Mouse (Mus musculus): Measurements from ENCODE around the gene Runx2. TPM values are rescaled to one million over a fixed set of nuclear protein-coding genes. Genes with fewer than 3 reads are reported as not detected.

Gene Runx2
- polyA plus RNA-seq, 1 experiment from 2014 or later: 1.4 TPM

DNA sequence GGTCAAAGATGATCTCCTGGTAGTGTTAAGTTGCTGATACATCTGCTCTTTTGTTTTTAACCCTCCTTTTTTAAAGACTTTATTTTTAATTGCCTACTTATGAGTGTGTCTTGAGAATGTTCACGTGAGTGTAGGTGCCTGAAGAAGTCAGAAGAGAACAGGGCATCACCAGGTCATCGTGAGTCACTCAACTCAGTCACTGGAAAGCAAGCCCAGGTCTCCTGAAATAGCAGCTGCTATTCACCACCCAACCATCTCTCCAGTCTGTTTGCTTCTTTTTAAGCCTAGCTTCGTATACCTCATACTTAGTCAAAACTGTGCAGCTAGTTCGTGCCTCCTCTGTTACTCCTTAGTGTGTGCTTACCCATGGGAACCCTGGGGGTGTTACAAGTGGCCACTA lies 259.7 kb downstream of the Runx2 start:
- Histone ChIP-seq H3K27me3 (ENCODE audit: control insufficient read depth, insufficient read depth, low read length) (no peaks in the 10 kb centered on the region), H3K9me3 (ENCODE audit: control insufficient read depth, low read length) (no peaks in the 10 kb centered on the region), H3K27ac (ENCODE audit: low read depth, low read length) (no peak overlapping the region), H3K4me1 (ENCODE audit: control insufficient read depth, insufficient read depth, low read length) (no peaks in the 10 kb centered on the region), H3K9ac (ENCODE audit: low read length) (no peak overlapping the region), H3K4me2 (ENCODE audit: low read depth) (no peak overlapping the region), H3K36me3 (ENCODE audit: control insufficient read depth, insufficient read depth, low read length) (no peaks in the 10 kb centered on the region), H3K4me3 (ENCODE audit: low read depth, low read length) (no peak overlapping the region)
- WGBS: 85% methylated on average over 4 of the region's 4 CpGs
- ATAC-seq (ENCODE audit: insufficient read depth, low FRiP score, low TSS enrichment) (no peak), DNase-seq (ENCODE audit: low spot score) (no peak)

- H3K27me3 ChIP-seq (ENCODE audit: control insufficient read depth, insufficient read depth, low read length): no peaks in the 10 kb centered on the region
- no peaks in the 10 kb centered on the region for H3K4me1 ChIP-seq (ENCODE audit: control insufficient read depth, insufficient read depth, low read length)
- WGBS: 95% methylated on average over 2 of the region's 2 CpGs
- no peak overlapping the region for H3K9ac ChIP-seq (ENCODE audit: low read length)
- no peak overlapping the region for H3K27ac ChIP-seq (ENCODE audit: low read depth, low read length)
- no peaks in the 10 kb centered on the region for H3K9me3 ChIP-seq (ENCODE audit: control insufficient read depth, low read length)
- DNase-seq (ENCODE audit: low spot score) (no peak), ATAC-seq (ENCODE audit: insufficient read depth, low FRiP score, low TSS enrichment) (no peak)
- no peak overlapping the region for H3K4me2 ChIP-seq (ENCODE audit: low read depth)
- H3K36me3 ChIP-seq (ENCODE audit: control insufficient read depth, insufficient read depth, low read length): no peaks in the 10 kb centered on the region
- no peak overlapping the region for H3K4me3 ChIP-seq (ENCODE audit: low read depth, low read length)
Measured at GRCm38 (mm10) chr17:44549551-44549950, 265.0 kb downstream of the Runx2 start.

GRCm38 (mm10) chr17:44547922-44548321 lies 266.7 kb downstream of the Runx2 start:
- Histone ChIP-seq H3K4me1 (ENCODE audit: control insufficient read depth, insufficient read depth, low read length) (no peaks in the 10 kb centered on the region), H3K27ac (ENCODE audit: low read depth, low read length) (no peak overlapping the region), H3K4me3 (ENCODE audit: low read depth, low read length) (no peak overlapping the region), H3K36me3 (ENCODE audit: control insufficient read depth, insufficient read depth, low read length) (no peaks in the 10 kb centered on the region), H3K27me3 (ENCODE audit: control insufficient read depth, insufficient read depth, low read length) (no peaks in the 10 kb centered on the region), H3K9me3 (ENCODE audit: control insufficient read depth, low read length) (no peaks in the 10 kb centered on the region), H3K9ac (ENCODE audit: low read length) (no peak overlapping the region), H3K4me2 (ENCODE audit: low read depth) (no peak overlapping the region)
- ATAC-seq (ENCODE audit: insufficient read depth, low FRiP score, low TSS enrichment): no peak
- DNase-seq (ENCODE audit: low spot score): no peak
- 71% methylated on average over 4 of the region's 4 CpGs for WGBS

GRCm38 (mm10) chr17:44546801-44547200 lies 267.8 kb downstream of the Runx2 start:
- no peak overlapping the region for H3K27ac ChIP-seq (ENCODE audit: low read depth, low read length)
- H3K4me2 ChIP-seq (ENCODE audit: low read depth): no peak overlapping the region
- ATAC-seq (ENCODE audit: insufficient read depth, low FRiP score, low TSS enrichment): no peak
- H3K4me1 ChIP-seq (ENCODE audit: control insufficient read depth, insufficient read depth, low read length): no peaks in the 10 kb centered on the region
- WGBS: 69% methylated on average over 8 of the region's 8 CpGs
- H3K4me3 ChIP-seq (ENCODE audit: low read depth, low read length): no peak overlapping the region
- no peak overlapping the region for H3K9ac ChIP-seq (ENCODE audit: low read length)
- no peaks in the 10 kb centered on the region for H3K36me3 ChIP-seq (ENCODE audit: control insufficient read depth, insufficient read depth, low read length)
- no peak for DNase-seq (ENCODE audit: low spot score)
- H3K27me3 ChIP-seq (ENCODE audit: control insufficient read depth, insufficient read depth, low read length): no peaks in the 10 kb centered on the region
- no peaks in the 10 kb centered on the region for H3K9me3 ChIP-seq (ENCODE audit: control insufficient read depth, low read length)

GRCm38 (mm10) chr17:44545141-44545813 lies 269.3 kb downstream of the Runx2 start:
- no peak overlapping the region for H3K27ac ChIP-seq (ENCODE audit: low read depth, low read length)
- no peak overlapping the region for H3K9ac ChIP-seq (ENCODE audit: low read length)
- no peaks in the 10 kb centered on the region for H3K4me1 ChIP-seq (ENCODE audit: control insufficient read depth, insufficient read depth, low read length)
- DNase-seq (ENCODE audit: low spot score) (no peak), ATAC-seq (ENCODE audit: insufficient read depth, low FRiP score, low TSS enrichment) (no peak)
- no peak overlapping the region for H3K4me3 ChIP-seq (ENCODE audit: low read depth, low read length)
- H3K27me3 ChIP-seq (ENCODE audit: control insufficient read depth, insufficient read depth, low read length): no peaks in the 10 kb centered on the region
- no peaks in the 10 kb centered on the region for H3K9me3 ChIP-seq (ENCODE audit: control insufficient read depth, low read length)
- H3K4me2 ChIP-seq (ENCODE audit: low read depth): no peak overlapping the region
- no peaks in the 10 kb centered on the region for H3K36me3 ChIP-seq (ENCODE audit: control insufficient read depth, insufficient read depth, low read length)
- WGBS: 55% methylated on average over 14 of the region's 14 CpGs

GRCm38 (mm10) chr17:44542706-44543105 lies 271.9 kb downstream of the Runx2 start:
- no peak overlapping the region for H3K27ac ChIP-seq (ENCODE audit: low read depth, low read length)
- no peaks in the 10 kb centered on the region for H3K27me3 ChIP-seq (ENCODE audit: control insufficient read depth, insufficient read depth, low read length)
- no peaks in the 10 kb centered on the region for H3K4me1 ChIP-seq (ENCODE audit: control insufficient read depth, insufficient read depth, low read length)
- 86% methylated on average over 3 of the region's 3 CpGs for WGBS
- H3K36me3 ChIP-seq (ENCODE audit: control insufficient read depth, insufficient read depth, low read length): no peaks in the 10 kb centered on the region
- H3K9ac ChIP-seq (ENCODE audit: low read length): no peak overlapping the region
- H3K9me3 ChIP-seq (ENCODE audit: control insufficient read depth, low read length): no peaks in the 10 kb centered on the region
- H3K4me2 ChIP-seq (ENCODE audit: low read depth): no peak overlapping the region
- DNase-seq (ENCODE audit: low spot score) (no peak), ATAC-seq (ENCODE audit: insufficient read depth, low FRiP score, low TSS enrichment) (no peak)
- no peak overlapping the region for H3K4me3 ChIP-seq (ENCODE audit: low read depth, low read length)

GRCm38 (mm10) chr17:44540699-44541098 lies 273.9 kb downstream of the Runx2 start:
- DNase-seq (ENCODE audit: low spot score) (no peak), ATAC-seq (ENCODE audit: insufficient read depth, low FRiP score, low TSS enrichment) (no peak)
- H3K36me3 ChIP-seq (ENCODE audit: control insufficient read depth, insufficient read depth, low read length): no peaks in the 10 kb centered on the region
- H3K9me3 ChIP-seq (ENCODE audit: control insufficient read depth, low read length): no peaks in the 10 kb centered on the region
- H3K4me2 ChIP-seq (ENCODE audit: low read depth): no peak overlapping the region
- WGBS: 68% methylated on average over 5 of the region's 5 CpGs
- no peak overlapping the region for H3K27ac ChIP-seq (ENCODE audit: low read depth, low read length)
- H3K27me3 ChIP-seq (ENCODE audit: control insufficient read depth, insufficient read depth, low read length): no peaks in the 10 kb centered on the region
- no peaks in the 10 kb centered on the region for H3K4me1 ChIP-seq (ENCODE audit: control insufficient read depth, insufficient read depth, low read length)
- H3K4me3 ChIP-seq (ENCODE audit: low read depth, low read length): no peak overlapping the region
- no peak overlapping the region for H3K9ac ChIP-seq (ENCODE audit: low read length)

GRCm38 (mm10) chr17:44538921-44539320 lies 275.7 kb downstream of the Runx2 start:
- WGBS: 70% methylated on average over 11 of the region's 11 CpGs
- DNase-seq (ENCODE audit: low spot score) (peak; percentile 29), ATAC-seq (ENCODE audit: insufficient read depth, low FRiP score, low TSS enrichment) (no peak)
- H3K27ac ChIP-seq (ENCODE audit: low read depth, low read length): no peak overlapping the region
- H3K27me3 ChIP-seq (ENCODE audit: control insufficient read depth, insufficient read depth, low read length): no peaks in the 10 kb centered on the region
- H3K9me3 ChIP-seq (ENCODE audit: control insufficient read depth, low read length): no peaks in the 10 kb centered on the region
- H3K36me3 ChIP-seq (ENCODE audit: control insufficient read depth, insufficient read depth, low read length): no peaks in the 10 kb centered on the region
- no peak overlapping the region for H3K4me3 ChIP-seq (ENCODE audit: low read depth, low read length)
- H3K4me1 ChIP-seq (ENCODE audit: control insufficient read depth, insufficient read depth, low read length): no peaks in the 10 kb centered on the region
- no peak overlapping the region for H3K9ac ChIP-seq (ENCODE audit: low read length)
- no peak overlapping the region for H3K4me2 ChIP-seq (ENCODE audit: low read depth)

DNA sequence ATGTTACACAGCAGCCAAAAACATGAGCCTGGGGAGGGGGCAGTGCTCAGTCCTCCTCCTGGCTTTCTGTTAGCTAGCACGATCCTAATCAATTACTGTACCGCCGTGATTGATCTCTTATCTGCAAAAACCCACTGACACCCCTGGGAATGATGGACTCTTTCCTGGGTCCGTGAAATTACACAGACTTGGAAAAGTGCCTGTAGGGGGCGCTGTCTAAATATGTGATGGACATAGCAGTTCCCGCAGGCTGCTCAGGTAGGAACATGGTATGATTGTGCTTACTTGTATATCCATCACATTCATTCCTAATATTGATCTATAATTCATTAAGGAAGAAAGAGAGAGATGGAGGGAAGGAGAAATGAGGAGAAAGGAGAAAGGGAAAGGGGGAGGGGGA lies 284.6 kb downstream of the Runx2 start:
- no peak overlapping the region for H3K4me3 ChIP-seq (ENCODE audit: low read depth, low read length)
- WGBS: 84% methylated on average over 6 of the region's 6 CpGs
- no peak overlapping the region for H3K9ac ChIP-seq (ENCODE audit: low read length)
- ATAC-seq (ENCODE audit: insufficient read depth, low FRiP score, low TSS enrichment): no peak
- H3K36me3 ChIP-seq (ENCODE audit: control insufficient read depth, insufficient read depth, low read length): no peaks in the 10 kb centered on the region
- no peak overlapping the region for H3K4me2 ChIP-seq (ENCODE audit: low read depth)
- no peak for DNase-seq (ENCODE audit: low spot score)
- H3K9me3 ChIP-seq (ENCODE audit: control insufficient read depth, low read length): no peaks in the 10 kb centered on the region
- H3K27me3 ChIP-seq (ENCODE audit: control insufficient read depth, insufficient read depth, low read length): no peaks in the 10 kb centered on the region
- H3K4me1 ChIP-seq (ENCODE audit: control insufficient read depth, insufficient read depth, low read length): no peaks in the 10 kb centered on the region
- no peak overlapping the region for H3K27ac ChIP-seq (ENCODE audit: low read depth, low read length)

Data from neural tube, embryonic 11.5 days (tissue).